Mouse (Mus musculus) cortical plate, adult 2 months (tissue): ENCODE data around the gene Enpp1.

Experiments
- CTCF ChIP-seq: fragments of 200-500 bp; IDR thresholded peaks from 2 replicates; pipeline ENCODE4 v1.5.1; 2011; ENCODE audit warnings: mild to moderate bottlenecking, control low read depth, low read length; ENCODE audit not compliant: insufficient read depth; ENCODE audit errors: extremely low read depth
- POLR2A ChIP-seq: fragments of 200-500 bp; IDR thresholded peaks from 2 replicates; pipeline ENCODE4 v1.6.1; 2011; ENCODE audit warnings: mild to moderate bottlenecking, low read length, control low read depth; ENCODE audit not compliant: insufficient read depth; ENCODE audit errors: extremely low read depth

- TF ChIP-seq POLR2A (no peak), CTCF (no peak)
Measured at GRCm38 (mm10) chr10:24599802-24600201, 112.2 kb downstream of the Enpp1 start.
